In genomic region chr19:7078271-7078670, GRCm38 (mm10) we compare ENCODE assay signal across 29 mouse cellular contexts. TPM values are rescaled to one million over a fixed set of nuclear protein-coding genes. Genes with fewer than 3 reads are reported as not detected.
"Had no signal": no experiment of that assay in that cellular context is flagged by ENCODE, and none has a peak within 500 bp of the region (broad histone marks: within the 10 kb centered on the region; RNA-seq: fewer than 3 reads in every experiment).

No protein-coding gene starts in this region.

- H3K27ac ChIP-seq: heart, embryonic 13.5 days; heart, embryonic 15.5 days; hindbrain, embryonic 12.5 days; hindbrain, embryonic 14.5 days; hindbrain, embryonic 15.5 days; hindbrain, postnatal 0 days; intestine, embryonic 15.5 days; layer of hippocampus, adult 2 months; left cerebral cortex, adult 2 months had no signal

- H3K9ac ChIP-seq: heart, embryonic 12.5 days; heart, embryonic 13.5 days; heart, embryonic 15.5 days; hindbrain, embryonic 12.5 days; hindbrain, embryonic 14.5 days; hindbrain, embryonic 15.5 days; intestine, embryonic 15.5 days; kidney, embryonic 15.5 days had no signal

- DNase-seq: heart, postnatal 10 days; heart, postnatal 14 days; heart, postnatal 4 days; kidney, adult 18-20 months; kidney, adult 8-10 months; kidney, adult 9 months; kidney, postnatal 10 days; kidney, postnatal 14 days; kidney, postnatal 25 days; kidney, postnatal 36 days; layer of hippocampus, adult 9-11 months; layer of hippocampus, postnatal 36 days had no signal

- H3K4me2 ChIP-seq: heart, embryonic 12.5 days; heart, embryonic 13.5 days; heart, embryonic 15.5 days; hindbrain, embryonic 12.5 days; hindbrain, embryonic 14.5 days; hindbrain, embryonic 15.5 days; intestine, embryonic 15.5 days; kidney, embryonic 15.5 days had no signal

- ATAC-seq: hindbrain, embryonic 16.5 days; hindbrain, postnatal 0 days; inflammation-experienced regulatory T-cells, adult 6 months; intestine, embryonic 15.5 days; intestine, embryonic 16.5 days; intestine, postnatal 0 days had no signal

- H3K36me3 ChIP-seq: heart, embryonic 12.5 days; heart, embryonic 13.5 days; heart, embryonic 15.5 days; hindbrain, embryonic 10.5 days; hindbrain, embryonic 12.5 days; hindbrain, embryonic 15.5 days; intestine, embryonic 15.5 days; kidney, embryonic 15.5 days had no signal

- H3K4me3 ChIP-seq: heart, embryonic 12.5 days; heart, embryonic 13.5 days; heart, embryonic 15.5 days; hindbrain, embryonic 10.5 days; hindbrain, embryonic 12.5 days; hindbrain, embryonic 15.5 days; intestine, embryonic 15.5 days; kidney, embryonic 15.5 days; layer of hippocampus, adult 2 months; left cerebral cortex, adult 2 months had no signal

- H3K4me1 ChIP-seq: intestine, embryonic 15.5 days had no signal

- H3K27me3 ChIP-seq: hindbrain, embryonic 15.5 days had no signal

- H3K9me3 ChIP-seq: heart, embryonic 12.5 days; heart, embryonic 13.5 days; heart, embryonic 15.5 days; hindbrain, embryonic 10.5 days; hindbrain, embryonic 12.5 days; hindbrain, embryonic 15.5 days; intestine, embryonic 15.5 days; kidney, embryonic 15.5 days had no signal

RNA-seq across cellular contexts. Expression of gene Flrt1, which starts 27.3 kb away (rescaled TPM):
- total RNA-seq: hematopoietic stem cell, adult 5-6 weeks had no signal
